Mouse (Mus musculus) kidney, embryonic 14.5 days (tissue): ENCODE results near the gene Opn3. TPM values are rescaled to one million over a fixed set of nuclear protein-coding genes. Genes with fewer than 3 reads are reported as not detected.

ENCODE experiments used
- ATAC-seq: fragments of 200-750 bp; cut with Nextera tagmentation; 2 replicates; pipeline ENCODE4 v1.8.0; 2017; ENCODE audit warnings: moderate number of reproducible peaks, mild to moderate bottlenecking, moderate TSS enrichment, moderate library complexity; ENCODE audit not compliant: low FRiP score, low TSS enrichment
- H3K27ac ChIP-seq: fragments of 300-500 bp; sonication (generic); 2 replicates; pipeline ENCODE4 v1.5.1; 2014; ENCODE audit warnings: low read depth, mild to moderate bottlenecking, low read length, moderate library complexity, mixed read lengths
- H3K27me3 ChIP-seq: fragments of 300-500 bp; sonication (generic); 2 replicates; pipeline ENCODE4 v1.6.1; 2014; ENCODE audit warnings: mild to moderate bottlenecking, low read length; ENCODE audit not compliant: control insufficient read depth, insufficient read depth
- H3K36me3 ChIP-seq: fragments of 300-500 bp; sonication (generic); 2 replicates; pipeline ENCODE4 v1.6.1; 2014; ENCODE audit warnings: low read length, mixed read lengths; ENCODE audit not compliant: control insufficient read depth, insufficient read depth
- H3K4me1 ChIP-seq: fragments of 300-500 bp; sonication (generic); 2 replicates; pipeline ENCODE4 v1.6.1; 2014; ENCODE audit warnings: low read length, mixed read lengths; ENCODE audit not compliant: control insufficient read depth, insufficient read depth
- H3K4me2 ChIP-seq: fragments of 300-500 bp; sonication (generic); replicated peaks from 2 replicates; pipeline ENCODE4 v1.6.1; 2014; ENCODE audit warnings: low read depth, mild to moderate bottlenecking, low read length
- H3K4me3 ChIP-seq: fragments of 300-500 bp; sonication (generic); 2 replicates; pipeline ENCODE4 v1.5.1; 2014; ENCODE audit warnings: mild to moderate bottlenecking, low read length
- H3K9ac ChIP-seq: fragments of 300-500 bp; sonication (generic); 2 replicates; pipeline ENCODE4 v1.6.1; 2014; ENCODE audit warnings: low read depth, mild to moderate bottlenecking, low read length, moderate library complexity
- H3K9me3 ChIP-seq: fragments of 300-500 bp; sonication (generic); 2 replicates; pipeline ENCODE4 v1.6.1; 2016; ENCODE audit warnings: low read length; ENCODE audit not compliant: control insufficient read depth
- WGBS: fragments of 180-500 bp; shearing (Covaris S2); extraction: QIAGEN DNeasy Blood & Tissue Kit; methylation state at CpG from one replicate; pipeline ENCODE4 v1.1.7; 2014; 5-methylcytosine and 5-hydroxymethylcytosine counted together
- polyA plus RNA-seq: library from polyadenylated mRNA; unstranded; fragments of >200 nt; fragmentation: Nextera tagmentation; extraction: Ambion mirVana; gene quantifications from 2 replicates; pipeline ENCODE4 v1.2.1, GENCODE M21; 2014

Gene Opn3
- polyA plus RNA-seq, 1 experiment from 2014 or later, result 8.6 TPM

GRCm38 (mm10) chr1:175619814-175620431, 72.7 kb downstream of the Opn3 start, which contains the start of gene Kmo:
Gene Kmo (plus strand): TSS chr1:175620381.
- Histone ChIP-seq H3K9ac (no peak within 1 kb of the TSS), H3K4me3 (no peak within 1 kb of the TSS), H3K4me1 (peaks cover 7% of the 10 kb centered on the region; the same call in 1 of the 2 replicates), H3K36me3 (peaks cover 35% of the 10 kb centered on the region), H3K4me2 (no peak within 1 kb of the TSS), H3K9me3 (no peaks in the 10 kb centered on the region), H3K27ac (no peak within 1 kb of the TSS), H3K27me3 (no peaks in the 10 kb centered on the region)
- 93% methylated on average over 13 of the region's 13 CpGs for whole genome bisulfite sequencing
- no peak for ATAC-seq

- WGBS, result 96% methylated on average over 9 of the region's 9 CpGs
- Histone ChIP-seq H3K4me3 (no peak overlapping the region), H3K9ac (no peak overlapping the region), H3K27me3 (no peaks in the 10 kb centered on the region), H3K4me2 (no peak overlapping the region), H3K36me3 (peaks cover 67% of the 10 kb centered on the region), H3K4me1 (no peaks in the 10 kb centered on the region), H3K27ac (no peak overlapping the region), H3K9me3 (no peaks in the 10 kb centered on the region)
- no peak for ATAC-seq
These were observed 77.6 kb downstream of the Opn3 start for GRCm38 (mm10) chr1:175614992-175615391.

Other genes with a start within 250 kb of the Opn3 start
- gene Rgs7, start 200.3 kb downstream of the Opn3 start, polyA plus RNA-seq, result 0.34 and 0.60 TPM in 2 replicates
- not detected in 2 replicates for gene Kmo, start 72.4 kb downstream of the Opn3 start, polyA plus RNA-seq
- gene Fh1, start 67.1 kb downstream of the Opn3 start, polyA plus RNA-seq, result 116 and 140 TPM in 2 replicates
- gene Chml, start 125 bp upstream of the Opn3 start, polyA plus RNA-seq, result 3.4 and 5.7 TPM in 2 replicates
- gene Wdr64, start 5.8 kb upstream of the Opn3 start, polyA plus RNA-seq, result not detected in 2 replicates
- gene Exo1, start 187.8 kb upstream of the Opn3 start, polyA plus RNA-seq, result 76.1 and 103 TPM in 2 replicates
- gene Gm38100, start 227.6 kb upstream of the Opn3 start, polyA plus RNA-seq, result not detected in 2 replicates